Mouse (Mus musculus) hematopoietic stem cell, adult 5-6 weeks (primary cell): ENCODE measurements around the gene Rhbdd3. TPM values are rescaled to one million over a fixed set of nuclear protein-coding genes. Genes with fewer than 3 reads are reported as not detected.
A peak's percentile ranks its signal among the peaks of the same experiment; 100 is the strongest.

Experiments
- ATAC-seq, 2 experiments: fragments of 125-278 bp in 1 of 2; replicated peaks in 1 of 2; 2 replicates each; pipeline ENCODE4 v1.8.0; 2016 to 2017; ENCODE audit warnings: inconsistent platforms in 2 of 2, mild to moderate bottlenecking in 2 of 2, moderate number of reproducible peaks in 2 of 2, low read depth in 1 of 2, moderate TSS enrichment in 1 of 2; ENCODE audit not compliant: low FRiP score in 2 of 2, poor library complexity in 2 of 2, severe bottlenecking in 2 of 2, insufficient read depth in 1 of 2, low TSS enrichment in 1 of 2
- total RNA-seq: library from RNA; stranded (forward); fragments of 172-1452, 232-1000 nt; gene quantifications from 2 replicates; pipeline ENCODE4 v1.2.3, GENCODE M21; 2017

The Rhbdd3 gene
- total RNA-seq, 1 experiment from 2014 or later, result 31.9 TPM

DNA sequence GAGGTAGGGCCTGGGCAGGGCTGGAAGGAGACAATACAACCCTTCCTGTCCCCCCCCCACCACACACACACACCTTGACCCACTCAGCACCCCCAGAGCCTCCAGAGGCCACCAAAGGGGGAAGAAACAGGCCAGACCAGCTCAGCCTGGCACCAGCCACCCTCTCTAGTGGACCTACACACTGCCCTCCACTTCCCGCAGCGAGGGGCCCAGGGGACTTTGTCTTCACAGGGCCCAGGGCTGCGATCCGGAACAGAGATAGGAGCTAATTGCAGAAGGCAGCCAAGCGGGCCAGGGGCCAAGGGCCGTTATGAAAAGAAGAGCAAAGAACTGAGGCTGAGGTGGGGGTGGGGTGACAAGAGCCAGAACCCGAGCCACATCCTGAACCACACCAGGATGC lies 50.5 kb downstream of the Rhbdd3 start:
- no peak for ATAC-seq

- ATAC-seq, result no peak
These were observed 51.2 kb downstream of the Rhbdd3 start for GRCm38 (mm10) chr11:5149955-5150354.

GRCm38 (mm10) chr11:5150416-5151246 lies 51.9 kb downstream of the Rhbdd3 start:
- ATAC-seq, result peak; percentile 34 to 40

DNA sequence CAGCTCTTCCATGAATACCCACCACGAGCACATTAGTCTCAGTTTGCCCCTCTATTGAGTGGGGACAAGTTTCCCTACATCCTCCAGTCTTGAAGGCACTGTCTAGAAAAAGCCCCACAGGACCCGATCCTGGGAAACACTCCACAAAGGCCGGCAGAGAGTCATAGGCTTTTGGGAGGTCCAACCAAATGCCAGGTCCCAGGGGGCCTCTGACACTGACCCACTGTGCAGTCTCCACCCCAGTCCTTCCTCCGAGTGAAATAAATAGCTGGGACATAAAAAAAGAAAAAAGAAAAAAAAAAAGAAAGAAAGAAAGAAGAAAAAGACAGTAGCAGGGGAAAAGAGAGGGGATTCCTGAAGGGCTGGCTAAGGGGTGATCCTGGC lies 52.5 kb downstream of the Rhbdd3 start:
- ATAC-seq, result no peak

GRCm38 (mm10) chr11:5151680-5152337 lies 53.1 kb downstream of the Rhbdd3 start, which contains the start of gene Emid1:
Emid1 (minus strand) TSS chr11:5152257.
- ATAC-seq, result no peak

DNA sequence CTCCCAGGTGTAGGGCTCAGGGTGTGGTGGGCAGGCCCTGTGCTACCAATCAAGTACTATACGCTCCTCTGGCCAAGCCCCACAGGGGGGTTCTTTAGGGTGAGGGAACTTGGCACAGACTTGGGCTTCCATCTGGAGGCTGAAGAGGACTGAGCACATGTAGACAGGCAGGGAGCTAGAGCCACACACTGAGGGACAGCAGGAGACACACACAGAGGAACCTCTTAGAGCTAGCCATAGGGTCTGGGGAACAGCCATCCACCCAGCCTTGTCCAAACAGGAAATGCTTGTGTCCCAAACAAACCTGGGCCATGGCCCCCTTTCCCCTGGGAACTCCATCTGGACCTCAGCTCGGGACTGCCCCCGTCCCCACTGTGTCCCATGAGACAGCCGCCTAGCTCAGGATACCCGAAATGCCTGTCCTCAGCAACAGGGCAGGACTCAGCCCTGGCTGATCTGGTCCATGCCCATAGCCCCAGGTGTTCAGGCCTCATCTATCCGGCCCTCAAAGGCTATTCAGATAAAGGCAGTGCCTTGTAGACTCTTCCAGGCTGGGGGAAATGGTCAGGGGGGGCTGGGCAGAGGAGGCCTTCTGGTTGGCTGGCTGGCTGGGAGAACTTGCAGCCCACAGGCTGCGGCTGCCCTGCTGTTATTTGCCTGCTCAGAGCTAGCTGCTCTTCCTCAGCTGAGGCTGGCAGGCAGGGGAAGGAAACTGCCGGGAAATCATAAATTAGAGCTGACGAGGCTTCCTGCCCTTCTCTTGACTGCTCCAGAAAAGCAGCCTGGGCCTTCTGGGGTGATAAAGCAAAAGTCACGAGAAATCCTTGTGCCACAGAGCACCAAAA lies 56.5 kb downstream of the Rhbdd3 start:
- peak; percentile 67 to 72 for ATAC-seq

Other genes with a start within 250 kb of the Rhbdd3 start
- gene Nf2, start 249.4 kb upstream of the Rhbdd3 start, total RNA-seq, result 52.9 and 80.7 TPM in 2 replicates
- gene Nipsnap1, start 225.0 kb upstream of the Rhbdd3 start, total RNA-seq, result 20.9 and 34.7 TPM in 2 replicates
- 43.1 and 49.8 TPM in 2 replicates for gene Thoc5, start 203.6 kb upstream of the Rhbdd3 start, total RNA-seq
- 11.9 and 19.6 TPM in 2 replicates for gene Nefh, start 150.9 kb upstream of the Rhbdd3 start, total RNA-seq
- gene Ap1b1, start 112.1 kb upstream of the Rhbdd3 start, total RNA-seq, result 45.0 and 80.8 TPM in 2 replicates
- gene Rasl10a, start 40.8 kb upstream of the Rhbdd3 start, total RNA-seq, result not detected in 2 replicates
- gene Gas2l1, start 33.6 kb upstream of the Rhbdd3 start, total RNA-seq, result 1.2 and 1.7 TPM in 2 replicates
- gene Ewsr1, start 340 bp downstream of the Rhbdd3 start, total RNA-seq, result 658 and 663 TPM in 2 replicates
- 16.0 and 16.7 TPM in 2 replicates for gene Emid1, start 53.3 kb downstream of the Rhbdd3 start, total RNA-seq
- 6.3 and 8.3 TPM in 2 replicates for gene Kremen1, start 162.6 kb downstream of the Rhbdd3 start, total RNA-seq